In genomic region chr7:80171345-80171744, GRCm38 (mm10) we compare ENCODE assay signal across 9 mouse cellular contexts. TPM values are rescaled to one million over a fixed set of nuclear protein-coding genes. Genes with fewer than 3 reads are reported as not detected.
DNase-seq lines count a peak whose midpoint lies in the region; ATAC-seq lines count a peak whose summit lies in the region.
"Had no signal": no experiment of that assay in that cellular context is flagged by ENCODE, and none has a peak within 500 bp of the region (broad histone marks: within the 10 kb centered on the region; RNA-seq: fewer than 3 reads in every experiment).

No protein-coding gene starts in this region.

- no peak overlapping the region for H3K9ac ChIP-seq in kidney, embryonic 15.5 days
- H3K9ac ChIP-seq in forebrain, embryonic 16.5 days (replicated peaks; ENCODE audit: low read depth, low read length) = 0 out of 2 replicates have a peak overlapping the region, but pooled peaks have one; percentile 4
- 0 out of 2 replicates have a peak overlapping the region, but pooled peaks have one; percentile 13 for H3K9ac ChIP-seq in intestine, embryonic 15.5 days
- no peak overlapping the region for H3K9ac ChIP-seq in midbrain, embryonic 14.5 days (replicated peaks; ENCODE audit: low read length)

- no peaks in the 10 kb centered on the region for H3K36me3 ChIP-seq in kidney, embryonic 15.5 days
- no peaks in the 10 kb centered on the region for H3K36me3 ChIP-seq in forebrain, embryonic 16.5 days (ENCODE audit: control insufficient read depth, insufficient read depth)
- no peaks in the 10 kb centered on the region for H3K36me3 ChIP-seq in intestine, embryonic 15.5 days
- no peaks in the 10 kb centered on the region for H3K36me3 ChIP-seq in midbrain, embryonic 14.5 days (ENCODE audit: control insufficient read depth, insufficient read depth, low read length)

- H3K4me2 ChIP-seq in kidney, embryonic 15.5 days = no peak overlapping the region
- no peak overlapping the region for H3K4me2 ChIP-seq in forebrain, embryonic 16.5 days (ENCODE audit: low read length)
- H3K4me2 ChIP-seq in intestine, embryonic 15.5 days (replicated peaks) = peak overlapping the region; percentile 22
- no peak overlapping the region for H3K4me2 ChIP-seq in midbrain, embryonic 14.5 days (ENCODE audit: low read length)

- 0 out of 2 replicates have a peak, but pooled peaks have one; percentile 30 for ATAC-seq in kidney, embryonic 15.5 days (replicated peaks; ENCODE audit: low FRiP score)
- no peak for ATAC-seq in forebrain, embryonic 16.5 days
- peak; percentile 54 for ATAC-seq in intestine, embryonic 15.5 days
- no peak for ATAC-seq in midbrain, embryonic 14.5 days (ENCODE audit: low FRiP score, low TSS enrichment)
- ATAC-seq: Patski had no signal

- no peaks in the 10 kb centered on the region for H3K27me3 ChIP-seq in kidney, embryonic 15.5 days
- no peaks in the 10 kb centered on the region for H3K27me3 ChIP-seq in forebrain, embryonic 16.5 days (replicated peaks; ENCODE audit: control insufficient read depth, insufficient read depth, low read length)
- no peaks in the 10 kb centered on the region for H3K27me3 ChIP-seq in intestine, embryonic 15.5 days (replicated peaks)
- H3K27me3 ChIP-seq in midbrain, embryonic 14.5 days (ENCODE audit: control insufficient read depth, insufficient read depth, low read length) = no peaks in the 10 kb centered on the region
- H3K27me3 ChIP-seq: Patski had no signal

- 30% methylated on average over 8 of the region's 8 CpGs for WGBS in kidney, embryonic 15.5 days
- WGBS in forebrain, embryonic 16.5 days = 39% methylated on average over 8 of the region's 8 CpGs
- 30% methylated on average over 8 of the region's 8 CpGs for WGBS in intestine, embryonic 15.5 days
- 37% methylated on average over 8 of the region's 8 CpGs for WGBS in midbrain, embryonic 14.5 days

- H3K27ac ChIP-seq in kidney, embryonic 15.5 days = peak overlapping the region; percentile 34; the same call in 1 of the 2 replicates
- no peak overlapping the region for H3K27ac ChIP-seq in forebrain, embryonic 16.5 days (ENCODE audit: low read length)
- peak overlapping the region; percentile 77 for H3K27ac ChIP-seq in intestine, embryonic 15.5 days
- peak overlapping the region; percentile 28 for H3K27ac ChIP-seq in midbrain, embryonic 14.5 days (replicated peaks; ENCODE audit: low read depth, low read length)

- DNase-seq in kidney, adult 11 months = no peak
- DNase-seq in adrenal gland, adult 2 months = peak; percentile 66
- peak; percentile 77 for DNase-seq in midbrain, embryonic 14.5 days
- no peak for DNase-seq in c-Kit-positive CD71-positive TER-119-positive erythroid progenitor cells, embryonic 14.5 days (ENCODE audit: low spot score)
- DNase-seq in spleen, postnatal 36 days (ENCODE audit: low spot score in 2 of 2) = no peak

- no peak overlapping the region for H3K4me3 ChIP-seq in kidney, embryonic 15.5 days (replicated peaks)
- H3K4me3 ChIP-seq in forebrain, embryonic 16.5 days (replicated peaks; ENCODE audit: low read length) = no peak overlapping the region
- no peak overlapping the region for H3K4me3 ChIP-seq in intestine, embryonic 15.5 days (replicated peaks)
- H3K4me3 ChIP-seq in midbrain, embryonic 14.5 days (replicated peaks; ENCODE audit: low read depth, low read length) = no peak overlapping the region

- no peaks in the 10 kb centered on the region for H3K9me3 ChIP-seq in kidney, embryonic 15.5 days (replicated peaks)
- no peaks in the 10 kb centered on the region for H3K9me3 ChIP-seq in forebrain, embryonic 16.5 days (ENCODE audit: control insufficient read depth, low read length)
- H3K9me3 ChIP-seq in intestine, embryonic 15.5 days = no peaks in the 10 kb centered on the region
- no peaks in the 10 kb centered on the region for H3K9me3 ChIP-seq in midbrain, embryonic 14.5 days (ENCODE audit: control insufficient read depth, low read length)

- peaks cover 28% of the 10 kb centered on the region for H3K4me1 ChIP-seq in kidney, embryonic 15.5 days
- H3K4me1 ChIP-seq in forebrain, embryonic 16.5 days (replicated peaks; ENCODE audit: control insufficient read depth, insufficient read depth, low read length) = peaks cover 5% of the 10 kb centered on the region
- peaks cover 21% of the 10 kb centered on the region for H3K4me1 ChIP-seq in intestine, embryonic 15.5 days (replicated peaks)
- no peaks in the 10 kb centered on the region for H3K4me1 ChIP-seq in midbrain, embryonic 14.5 days (ENCODE audit: control insufficient read depth, insufficient read depth, low read length)

RNA-seq across cellular contexts. Expression of gene Sema4b, which starts 15.3 kb away (rescaled TPM):
- 17.1 and 21.9 TPM in 2 replicates for polyA plus RNA-seq in kidney, embryonic 15.5 days (2015; fragmentation: Nextera tagmentation; extraction: Ambion mirVana)
- 10 to 100 TPM; 57.7 to 66.4 TPM for total RNA-seq in adrenal gland, adult 2 months (2021)
- 55.1 and 65.8 TPM in 2 replicates for polyA plus RNA-seq in adrenal gland, adult 2 months (2012; rRNA removed)
- polyA plus RNA-seq in forebrain, embryonic 16.5 days (2015; fragmentation: Nextera tagmentation; extraction: Ambion mirVana) = 20.6 and 26.6 TPM in 2 replicates
- 16.8 and 16.9 TPM in 2 replicates for polyA plus RNA-seq in intestine, embryonic 15.5 days (2015; fragmentation: Nextera tagmentation; extraction: Ambion mirVana)
- polyA plus RNA-seq in midbrain, embryonic 14.5 days (2014; fragmentation: Nextera tagmentation; extraction: Ambion mirVana) = 19.8 and 21.9 TPM in 2 replicates

RNA-seq across cellular contexts. Expression of gene Idh2, which starts 56.2 kb away (rescaled TPM):
- polyA plus RNA-seq in kidney, embryonic 15.5 days (2015; fragmentation: Nextera tagmentation; extraction: Ambion mirVana) = 633 and 674 TPM in 2 replicates
- total RNA-seq in adrenal gland, adult 2 months (2021) = 100 to 1,000 TPM in 1 of 2 experiments, 10 to 100 TPM in 1; 96.2 to 200 TPM
- 147 and 150 TPM in 2 replicates for polyA plus RNA-seq in adrenal gland, adult 2 months (2012; rRNA removed)
- polyA plus RNA-seq in forebrain, embryonic 16.5 days (2015; fragmentation: Nextera tagmentation; extraction: Ambion mirVana) = 286 and 298 TPM in 2 replicates
- polyA plus RNA-seq in intestine, embryonic 15.5 days (2015; fragmentation: Nextera tagmentation; extraction: Ambion mirVana) = 520 and 568 TPM in 2 replicates
- polyA plus RNA-seq in midbrain, embryonic 14.5 days (2014; fragmentation: Nextera tagmentation; extraction: Ambion mirVana) = 203 and 232 TPM in 2 replicates

Comparison
In these comparisons a context has a peak if more than half of its experiments do, and no peak if none do; other contexts are left out.
1. ATAC-seq: peak in kidney, embryonic 15.5 days (single experiment) and intestine, embryonic 15.5 days (single experiment); none in forebrain, embryonic 16.5 days (single experiment) and midbrain, embryonic 14.5 days (single experiment).
2. H3K9ac ChIP-seq: peak in forebrain, embryonic 16.5 days (single experiment) and intestine, embryonic 15.5 days (single experiment); none in kidney, embryonic 15.5 days (single experiment) and midbrain, embryonic 14.5 days (single experiment).
3. DNase-seq: peak in adrenal gland, adult 2 months (single experiment) and midbrain, embryonic 14.5 days (single experiment); none in kidney, adult 11 months (single experiment), c-Kit-positive CD71-positive TER-119-positive erythroid progenitor cells, embryonic 14.5 days (single experiment) and spleen, postnatal 36 days (0 of 2).